Mouse (Mus musculus): ENCODE results near the gene Ccdc171. TPM values are rescaled to one million over a fixed set of nuclear protein-coding genes. Genes with fewer than 3 reads are reported as not detected.
A peak's percentile ranks its signal among the peaks of the same experiment; 100 is the strongest.

The Ccdc171 gene
- polyA plus RNA-seq, 1 experiment from 2014 or later = 6.4 TPM

DNA sequence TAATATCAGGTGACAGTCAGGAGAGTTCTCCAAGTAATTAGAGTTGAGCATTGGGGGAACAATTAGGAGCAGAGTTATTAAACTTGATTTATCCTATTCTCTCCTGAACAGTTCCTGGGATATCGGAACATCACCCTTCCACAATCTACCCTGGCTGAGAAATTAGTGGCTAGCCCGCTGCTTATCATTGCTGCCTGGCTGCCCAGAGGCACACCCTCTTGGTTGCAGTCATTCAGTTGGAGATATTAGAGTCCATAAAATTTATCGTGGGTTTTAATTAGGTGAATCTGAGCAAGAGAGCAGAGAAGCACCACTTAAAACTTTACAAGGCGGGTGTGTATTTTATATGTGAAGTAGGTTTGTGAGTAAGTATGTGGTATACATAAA is 214.5 kb downstream of the Ccdc171 start:
- Histone ChIP-seq H3K27me3 (no peaks in the 10 kb centered on the region), H3K4me3 (no peak overlapping the region), H3K4me1 (no peaks in the 10 kb centered on the region), H3K9me3 (no peaks in the 10 kb centered on the region), H3K9ac (no peak overlapping the region), H3K27ac (no peak overlapping the region), H3K4me2 (no peak overlapping the region), H3K36me3 (no peaks in the 10 kb centered on the region)
- no peak for ATAC-seq (ENCODE audit: insufficient number of reproducible peaks, insufficient read depth, low FRiP score, low TSS enrichment, low read depth)
- 70% methylated on average over 4 of the region's 4 CpGs for WGBS

- no peak overlapping the region for H3K27ac ChIP-seq
- H3K27me3 ChIP-seq = no peaks in the 10 kb centered on the region
- no peaks in the 10 kb centered on the region for H3K4me1 ChIP-seq
- H3K36me3 ChIP-seq = no peaks in the 10 kb centered on the region
- no peak overlapping the region for H3K9ac ChIP-seq
- H3K4me3 ChIP-seq = no peak overlapping the region
- WGBS = 41% methylated on average over 12 of the region's 12 CpGs
- H3K9me3 ChIP-seq = no peaks in the 10 kb centered on the region
- no peak overlapping the region for H3K4me2 ChIP-seq
- no peak for ATAC-seq (ENCODE audit: insufficient number of reproducible peaks, insufficient read depth, low FRiP score, low TSS enrichment, low read depth)
Observed at GRCm38 (mm10) chr4:83742806-83743460, 217.6 kb downstream of the Ccdc171 start.

- no peak for ATAC-seq (ENCODE audit: insufficient number of reproducible peaks, insufficient read depth, low FRiP score, low TSS enrichment, low read depth)
- no peaks in the 10 kb centered on the region for H3K4me1 ChIP-seq
- no peaks in the 10 kb centered on the region for H3K36me3 ChIP-seq
- H3K27ac ChIP-seq = no peak overlapping the region
- H3K27me3 ChIP-seq = no peaks in the 10 kb centered on the region
- 0 out of 2 replicates have a peak, but pooled peaks cover 6% of the 10 kb centered on the region for H3K9me3 ChIP-seq
- no peak overlapping the region for H3K9ac ChIP-seq
- 94% methylated on average over 6 of the region's 6 CpGs for WGBS
- no peak overlapping the region for H3K4me2 ChIP-seq
- H3K4me3 ChIP-seq = no peak overlapping the region
Observed at GRCm38 (mm10) chr4:83775136-83775535, 249.8 kb downstream of the Ccdc171 start.

- Histone ChIP-seq H3K36me3 (no peaks in the 10 kb centered on the region), H3K4me3 (no peak overlapping the region), H3K4me2 (no peak overlapping the region), H3K4me1 (no peaks in the 10 kb centered on the region), H3K9me3 (0 out of 2 replicates have a peak, but pooled peaks cover 6% of the 10 kb centered on the region), H3K9ac (no peak overlapping the region), H3K27ac (no peak overlapping the region), H3K27me3 (no peaks in the 10 kb centered on the region)
- 91% methylated on average over 4 of the region's 4 CpGs for WGBS
- ATAC-seq (ENCODE audit: insufficient number of reproducible peaks, insufficient read depth, low FRiP score, low TSS enrichment, low read depth) = no peak
Observed at GRCm38 (mm10) chr4:83780044-83780443, 254.7 kb downstream of the Ccdc171 start.

DNA sequence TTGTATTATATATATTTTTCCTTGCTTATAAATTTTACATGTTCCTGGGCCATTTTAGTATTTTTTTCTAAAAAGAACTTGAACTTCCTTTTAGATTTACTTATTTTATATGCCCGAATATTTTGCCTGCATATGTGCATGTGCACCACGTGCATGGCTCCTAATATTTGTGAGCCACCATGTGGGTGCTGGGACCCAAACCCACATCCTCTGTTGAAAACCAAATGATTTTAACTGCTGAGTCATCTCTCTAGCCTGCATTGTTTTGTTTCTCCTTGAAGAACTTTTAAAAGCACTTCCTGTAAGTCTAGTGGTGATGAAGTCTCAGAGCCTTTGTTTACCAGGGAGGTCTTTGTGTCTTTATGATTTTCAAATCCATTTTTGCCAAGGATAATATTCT is 259.8 kb downstream of the Ccdc171 start:
- H3K36me3 ChIP-seq = no peaks in the 10 kb centered on the region
- no peak overlapping the region for H3K9ac ChIP-seq
- H3K27me3 ChIP-seq = no peaks in the 10 kb centered on the region
- no peak overlapping the region for H3K27ac ChIP-seq
- no peaks in the 10 kb centered on the region for H3K4me1 ChIP-seq
- 87% methylated on average over 2 of the region's 2 CpGs for WGBS
- ATAC-seq (ENCODE audit: insufficient number of reproducible peaks, insufficient read depth, low FRiP score, low TSS enrichment, low read depth) = no peak
- no peak overlapping the region for H3K4me2 ChIP-seq
- no peak overlapping the region for H3K4me3 ChIP-seq
- H3K9me3 ChIP-seq = no peaks in the 10 kb centered on the region

- Histone ChIP-seq H3K9me3 (no peaks in the 10 kb centered on the region), H3K4me1 (peaks cover 13% of the 10 kb centered on the region), H3K4me2 (no peak overlapping the region), H3K9ac (no peak overlapping the region), H3K4me3 (no peak overlapping the region), H3K36me3 (no peaks in the 10 kb centered on the region), H3K27ac (no peak overlapping the region), H3K27me3 (no peaks in the 10 kb centered on the region)
- 8% methylated on average over 13 of the region's 13 CpGs for WGBS
- peak; percentile 37; the same call in 1 of the 2 replicates for ATAC-seq (ENCODE audit: insufficient number of reproducible peaks, insufficient read depth, low FRiP score, low TSS enrichment, low read depth)
Observed at GRCm38 (mm10) chr4:83791811-83792210, 266.5 kb downstream of the Ccdc171 start.

DNA sequence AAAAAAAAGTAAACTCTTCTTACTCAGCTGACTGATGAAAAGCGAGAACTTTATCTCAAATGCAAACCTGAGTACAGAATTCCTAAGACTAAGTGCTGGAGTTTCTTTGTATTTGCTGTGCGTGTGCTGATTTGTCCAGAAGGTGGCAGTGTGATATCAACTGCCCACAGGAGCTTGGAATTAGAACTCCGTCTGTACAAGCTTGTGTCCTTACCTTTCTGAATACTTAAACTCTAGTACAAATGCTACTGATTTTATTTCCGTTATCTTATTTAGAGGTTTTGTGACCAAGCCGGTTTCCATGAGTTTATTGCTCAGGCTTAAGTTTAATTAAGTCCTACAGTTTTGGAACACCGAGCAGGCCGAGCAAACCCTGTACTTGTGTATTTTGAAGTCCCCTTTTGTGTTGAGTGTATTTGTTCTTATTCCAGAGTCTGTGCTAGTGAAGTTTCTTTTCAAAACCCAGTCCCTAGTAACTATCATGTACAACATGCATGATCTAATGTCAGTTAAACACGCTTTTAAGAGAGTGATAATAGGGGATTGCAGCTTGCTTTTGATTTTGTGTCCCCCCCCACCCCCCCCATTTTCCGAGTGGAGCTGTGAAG is 269.1 kb downstream of the Ccdc171 start:
- no peak for ATAC-seq (ENCODE audit: insufficient number of reproducible peaks, insufficient read depth, low FRiP score, low TSS enrichment, low read depth)
- H3K4me2 ChIP-seq = peak overlapping the region; percentile 33
- H3K4me3 ChIP-seq = no peak overlapping the region
- WGBS = 15% methylated on average over 9 of the region's 9 CpGs
- no peak overlapping the region for H3K9ac ChIP-seq
- H3K9me3 ChIP-seq = no peaks in the 10 kb centered on the region
- H3K4me1 ChIP-seq = peaks cover 13% of the 10 kb centered on the region
- no peaks in the 10 kb centered on the region for H3K27me3 ChIP-seq
- no peaks in the 10 kb centered on the region for H3K36me3 ChIP-seq
- no peak overlapping the region for H3K27ac ChIP-seq

DNA sequence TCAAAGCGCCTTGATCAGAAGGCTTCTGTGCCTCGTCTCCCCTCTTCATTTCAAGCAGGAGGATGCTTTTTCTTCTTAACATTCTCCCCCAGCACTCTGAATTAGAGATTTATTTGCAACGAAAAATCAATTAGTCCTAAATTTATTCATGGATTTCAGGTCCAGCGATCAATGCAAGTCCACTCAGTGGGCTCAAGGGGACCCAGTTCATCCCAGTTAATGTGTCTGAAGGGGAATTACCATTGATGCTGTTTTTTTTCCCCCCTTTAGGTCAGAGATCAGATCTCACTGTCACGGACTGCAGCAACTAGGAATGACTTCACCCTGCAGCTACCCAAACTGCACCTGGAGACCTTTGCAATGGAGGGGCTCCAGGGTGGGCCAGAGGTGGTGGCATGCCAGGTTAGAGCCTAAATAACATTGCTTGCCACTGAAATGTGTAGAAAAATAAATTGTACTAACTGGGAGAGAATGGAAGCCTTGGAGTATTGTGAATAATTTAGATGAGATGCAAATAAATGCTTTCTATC is 269.6 kb downstream of the Ccdc171 start:
- H3K4me3 ChIP-seq = no peak overlapping the region
- WGBS = 38% methylated on average over 5 of the region's 5 CpGs

GRCm38 (mm10) chr4:83797976-83798375 is 272.6 kb downstream of the Ccdc171 start:
- no peak overlapping the region for H3K9ac ChIP-seq
- no peak overlapping the region for H3K4me2 ChIP-seq
- peaks cover 8% of the 10 kb centered on the region; the same call in 1 of the 2 replicates for H3K4me1 ChIP-seq
- ATAC-seq (ENCODE audit: insufficient number of reproducible peaks, insufficient read depth, low FRiP score, low TSS enrichment, low read depth) = no peak
- no peak overlapping the region for H3K27ac ChIP-seq
- no peak overlapping the region for H3K4me3 ChIP-seq
- H3K9me3 ChIP-seq = no peaks in the 10 kb centered on the region
- 83% methylated on average over 14 of the region's 14 CpGs for WGBS
- no peaks in the 10 kb centered on the region for H3K27me3 ChIP-seq
- no peaks in the 10 kb centered on the region for H3K36me3 ChIP-seq

More for the DNA sequence above, 269.6 kb downstream of the Ccdc171 start:
- Histone ChIP-seq H3K27me3 (no peaks in the 10 kb centered on the region), H3K9ac (no peak overlapping the region), H3K4me2 (no peak overlapping the region; the same call in 1 of the 2 replicates), H3K36me3 (no peaks in the 10 kb centered on the region), H3K4me1 (peaks cover 13% of the 10 kb centered on the region), H3K27ac (no peak overlapping the region), H3K9me3 (no peaks in the 10 kb centered on the region)
- no peak for ATAC-seq (ENCODE audit: insufficient number of reproducible peaks, insufficient read depth, low FRiP score, low TSS enrichment, low read depth)

GRCm38 (mm10) chr4:83798674-83799430 is 273.5 kb downstream of the Ccdc171 start:
- no peak overlapping the region for H3K9ac ChIP-seq
- no peak overlapping the region for H3K4me2 ChIP-seq
- H3K9me3 ChIP-seq = no peaks in the 10 kb centered on the region
- ATAC-seq (ENCODE audit: insufficient number of reproducible peaks, insufficient read depth, low FRiP score, low TSS enrichment, low read depth) = no peak
- no peaks in the 10 kb centered on the region for H3K27me3 ChIP-seq
- H3K4me1 ChIP-seq = peaks cover 8% of the 10 kb centered on the region; the same call in 1 of the 2 replicates
- H3K36me3 ChIP-seq = no peaks in the 10 kb centered on the region
- WGBS = 77% methylated on average over 21 of the region's 21 CpGs
- no peak overlapping the region for H3K27ac ChIP-seq
- no peak overlapping the region for H3K4me3 ChIP-seq

DNA sequence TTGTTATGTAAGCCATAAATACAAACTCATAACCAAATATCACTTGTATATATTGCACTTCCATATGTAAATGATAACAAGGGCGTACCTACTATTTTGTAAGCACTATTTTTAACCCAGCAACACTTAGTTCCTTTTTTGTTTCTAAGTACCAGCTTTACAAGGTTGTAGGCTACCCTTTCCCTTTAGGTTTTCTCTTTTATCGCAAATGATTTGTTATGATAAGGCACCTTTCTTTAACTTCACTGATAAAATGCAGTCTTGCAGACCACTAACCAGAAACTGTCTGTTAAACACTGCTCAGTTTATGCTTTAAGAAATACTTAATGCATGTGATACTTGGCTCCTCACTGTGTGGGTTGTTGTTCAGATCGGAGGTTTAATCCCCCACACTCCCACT is 275.1 kb downstream of the Ccdc171 start:
- Histone ChIP-seq H3K9me3 (0 out of 2 replicates have a peak, but pooled peaks cover 4% of the 10 kb centered on the region), H3K9ac (no peak overlapping the region), H3K36me3 (no peaks in the 10 kb centered on the region), H3K4me2 (no peak overlapping the region), H3K4me3 (no peak overlapping the region), H3K27ac (no peak overlapping the region), H3K27me3 (no peaks in the 10 kb centered on the region), H3K4me1 (no peaks in the 10 kb centered on the region)
- no peak for ATAC-seq (ENCODE audit: insufficient number of reproducible peaks, insufficient read depth, low FRiP score, low TSS enrichment, low read depth)
- 77% methylated on average over 3 of the region's 3 CpGs for WGBS
